Mouse (Mus musculus) liver, postnatal 0 days (tissue): Measurements from ENCODE around the gene Abraxas2.

ENCODE experiments used
- CTCF ChIP-seq: sonication (generic); IDR thresholded peaks from 2 replicates; pipeline ENCODE4 v1.5.1; 2016; ENCODE audit warnings: antibody characterized with exemption, low read depth
- EP300 ChIP-seq: IDR thresholded peaks from 2 replicates; pipeline ENCODE4 v1.6.1; 2016; ENCODE audit warnings: antibody characterized with exemption, low read depth, mild to moderate bottlenecking

DNA sequence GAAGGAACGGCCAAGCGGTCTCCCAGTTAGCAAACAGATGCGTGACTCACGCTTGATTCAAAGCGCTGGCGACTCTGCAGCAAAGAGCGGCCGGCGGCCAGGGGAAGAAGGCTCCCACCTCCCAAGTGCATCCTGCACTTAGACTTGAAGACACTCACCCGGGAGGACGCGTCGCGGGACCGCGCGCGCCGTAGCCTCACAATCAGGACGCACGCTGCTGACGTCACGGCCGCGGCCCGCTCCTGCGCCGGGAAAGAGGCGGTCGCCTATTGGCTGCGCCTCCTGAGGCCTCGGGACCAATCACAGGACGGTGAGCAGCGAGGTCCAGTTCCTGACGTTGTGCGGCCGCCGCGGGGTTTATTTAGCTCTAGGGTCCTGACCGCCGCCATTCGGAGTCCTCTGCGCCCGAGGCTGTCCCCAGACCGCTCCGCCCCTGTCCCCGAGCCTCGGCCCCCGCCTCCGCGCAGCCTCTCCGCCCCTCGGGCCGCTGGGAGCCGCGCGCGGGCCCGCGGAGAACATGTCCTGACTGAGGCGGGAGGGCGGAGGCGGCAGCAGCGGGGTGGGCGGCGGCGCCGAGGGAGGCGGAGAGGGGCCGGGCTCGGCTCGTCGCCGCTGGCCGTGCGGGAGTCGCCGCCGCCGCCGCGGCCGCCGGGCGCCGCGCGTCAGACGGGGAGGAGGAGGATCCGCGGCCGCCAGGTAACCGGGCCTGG, 72.0 kb downstream of the Abraxas2 start, which contains the start of gene Zranb1:
- no peak; the same call in 1 of the 2 replicates for TF ChIP-seq EP300
- no peak for TF ChIP-seq CTCF
